Mouse (Mus musculus) midbrain, embryonic 11.5 days (tissue): ENCODE data around the gene Asap3. TPM values are rescaled to one million over a fixed set of nuclear protein-coding genes. Genes with fewer than 3 reads are reported as not detected.
A peak's percentile ranks its signal among the peaks of the same experiment; 100 is the strongest.

Source experiments
- ATAC-seq: fragments of 200-750 bp; cut with Nextera tagmentation; 2 replicates; pipeline ENCODE4 v1.8.0; 2017; ENCODE audit warnings: moderate TSS enrichment, moderate library complexity; ENCODE audit not compliant: low FRiP score
- DNase-seq: peaks from one replicate; pipeline ENCODE4 v3.0.0; 2015; ENCODE audit warnings: low spot score; ENCODE audit errors: missing footprints
- H3K27ac ChIP-seq: fragments of 300-500 bp; sonication (generic); 2 replicates; pipeline ENCODE4 v1.5.1; 2014; ENCODE audit warnings: low read depth, low read length
- H3K27me3 ChIP-seq: fragments of 300-500 bp; sonication (generic); 2 replicates; pipeline ENCODE4 v1.6.1; 2014; ENCODE audit warnings: mild to moderate bottlenecking, low read length, moderate library complexity, mixed read lengths; ENCODE audit not compliant: control insufficient read depth, insufficient read depth
- H3K36me3 ChIP-seq: fragments of 300-500 bp; sonication (generic); 2 replicates; pipeline ENCODE4 v1.6.1; 2014; ENCODE audit warnings: mild to moderate bottlenecking, low read length, moderate library complexity, mixed read lengths; ENCODE audit not compliant: control insufficient read depth, insufficient read depth
- H3K4me1 ChIP-seq: fragments of 300-500 bp; sonication (generic); 2 replicates; pipeline ENCODE4 v1.6.1; 2014; ENCODE audit warnings: low read length; ENCODE audit not compliant: control insufficient read depth, insufficient read depth
- H3K4me2 ChIP-seq: fragments of 300-500 bp; sonication (generic); 2 replicates; pipeline ENCODE4 v1.6.1; 2014; ENCODE audit warnings: mild to moderate bottlenecking, moderate library complexity
- H3K4me3 ChIP-seq: fragments of 300-500 bp; sonication (generic); 2 replicates; pipeline ENCODE4 v1.5.1; 2014; ENCODE audit warnings: low read depth, low read length
- H3K9ac ChIP-seq: fragments of 300-500 bp; sonication (generic); 2 replicates; pipeline ENCODE4 v1.6.1; 2014; ENCODE audit warnings: low read length
- H3K9me3 ChIP-seq: fragments of 300-500 bp; sonication (generic); 2 replicates; pipeline ENCODE4 v1.6.1; 2016; ENCODE audit warnings: low read length; ENCODE audit not compliant: control insufficient read depth
- WGBS: fragments of 180-500 bp; shearing (Covaris S2); extraction: QIAGEN DNeasy Blood & Tissue Kit; methylation state at CpG from one replicate; pipeline ENCODE4 v1.1.7; 2014; 5-methylcytosine and 5-hydroxymethylcytosine counted together
- polyA plus RNA-seq: library from polyadenylated mRNA; unstranded; fragments of >200 nt; fragmentation: Nextera tagmentation; extraction: Ambion mirVana; gene quantifications from 2 replicates; pipeline ENCODE4 v1.2.1, GENCODE M21; 2014

Asap3 gene
- polyA plus RNA-seq, 1 experiment from 2014 or later = 2.8 TPM

- peaks cover 21% of the 10 kb centered on the region for H3K4me1 ChIP-seq
- H3K27ac ChIP-seq = peak overlapping the region; percentile 31; the same call in 1 of the 2 replicates
- ATAC-seq (peak; percentile 45), DNase-seq (peak; percentile 96)
- peak overlapping the region; percentile 78 for H3K4me3 ChIP-seq
- peak overlapping the region; percentile 98 for H3K4me2 ChIP-seq
- peak overlapping the region; percentile 74 for H3K9ac ChIP-seq
- H3K36me3 ChIP-seq = no peaks in the 10 kb centered on the region
- under 1% methylated on average over 63 of the region's 67 CpGs for WGBS
- H3K9me3 ChIP-seq = no peaks in the 10 kb centered on the region
- no peaks in the 10 kb centered on the region for H3K27me3 ChIP-seq
Measured at GRCm38 (mm10) chr4:136172542-136173209, 33.5 kb upstream of the Asap3 start.

- H3K36me3 ChIP-seq = no peaks in the 10 kb centered on the region
- peaks cover 25% of the 10 kb centered on the region for H3K4me1 ChIP-seq
- no peak overlapping the region for H3K27ac ChIP-seq
- H3K4me3 ChIP-seq = peak overlapping the region; percentile 78
- no peaks in the 10 kb centered on the region for H3K27me3 ChIP-seq
- DNase-seq (peak; percentile 94), ATAC-seq (no peak)
- no peaks in the 10 kb centered on the region for H3K9me3 ChIP-seq
- peak overlapping the region; percentile 98 for H3K4me2 ChIP-seq
- H3K9ac ChIP-seq = peak overlapping the region; percentile 74
- 3% methylated on average over 14 of the region's 14 CpGs for WGBS
Measured at GRCm38 (mm10) chr4:136173210-136173715, 32.9 kb upstream of the Asap3 start.

GRCm38 (mm10) chr4:136174216-136175193 is 31.7 kb upstream of the Asap3 start:
- H3K9me3 ChIP-seq = no peaks in the 10 kb centered on the region
- H3K4me2 ChIP-seq = peak overlapping the region; percentile 98
- DNase-seq (peak; percentile 88), ATAC-seq (no peak)
- H3K36me3 ChIP-seq = no peaks in the 10 kb centered on the region
- peaks cover 25% of the 10 kb centered on the region for H3K4me1 ChIP-seq
- H3K9ac ChIP-seq = peak overlapping the region; percentile 11; the same call in 1 of the 2 replicates
- no peak overlapping the region for H3K27ac ChIP-seq
- no peaks in the 10 kb centered on the region for H3K27me3 ChIP-seq
- peak overlapping the region; percentile 78 for H3K4me3 ChIP-seq
- 71% methylated on average over 13 of the region's 13 CpGs for WGBS

- no peak overlapping the region for H3K4me3 ChIP-seq
Measured at GRCm38 (mm10) chr4:136176022-136176552, 30.1 kb upstream of the Asap3 start.

GRCm38 (mm10) chr4:136177244-136177611 is 28.9 kb upstream of the Asap3 start:
- H3K27me3 ChIP-seq = no peaks in the 10 kb centered on the region
- H3K4me2 ChIP-seq = no peak overlapping the region; the same call in 1 of the 2 replicates
- no peaks in the 10 kb centered on the region for H3K36me3 ChIP-seq
- ATAC-seq (no peak), DNase-seq (no peak)
- H3K9ac ChIP-seq = no peak overlapping the region
- no peaks in the 10 kb centered on the region for H3K9me3 ChIP-seq
- H3K4me1 ChIP-seq = peaks cover 31% of the 10 kb centered on the region
- 46% methylated on average over 8 of the region's 8 CpGs for WGBS
- 0 out of 2 replicates have a peak overlapping the region, but pooled peaks have one; percentile 27 for H3K27ac ChIP-seq
- no peak overlapping the region for H3K4me3 ChIP-seq

More at GRCm38 (mm10) chr4:136176022-136176552, 30.1 kb upstream of the Asap3 start:
- H3K4me1 ChIP-seq = peaks cover 34% of the 10 kb centered on the region
- no peaks in the 10 kb centered on the region for H3K36me3 ChIP-seq
- ATAC-seq (no peak), DNase-seq (no peak)
- no peaks in the 10 kb centered on the region for H3K9me3 ChIP-seq
- 76% methylated on average over 10 of the region's 10 CpGs for WGBS
- H3K27ac ChIP-seq = no peak overlapping the region
- H3K4me2 ChIP-seq = no peak overlapping the region
- no peak overlapping the region for H3K9ac ChIP-seq
- H3K27me3 ChIP-seq = no peaks in the 10 kb centered on the region

GRCm38 (mm10) chr4:136177612-136178474 is 28.3 kb upstream of the Asap3 start:
- DNase-seq (no peak), ATAC-seq (no peak)
- 63% methylated on average over 11 of the region's 11 CpGs for WGBS
- no peak overlapping the region for H3K4me2 ChIP-seq
- H3K4me1 ChIP-seq = peaks cover 31% of the 10 kb centered on the region
- no peaks in the 10 kb centered on the region for H3K27me3 ChIP-seq
- no peak overlapping the region for H3K4me3 ChIP-seq
- H3K9ac ChIP-seq = peak overlapping the region; percentile 17; the same call in 1 of the 2 replicates
- peak overlapping the region; percentile 27; the same call in 1 of the 2 replicates for H3K27ac ChIP-seq
- H3K36me3 ChIP-seq = no peaks in the 10 kb centered on the region
- H3K9me3 ChIP-seq = no peaks in the 10 kb centered on the region

GRCm38 (mm10) chr4:136178475-136178921 is 27.7 kb upstream of the Asap3 start:
- DNase-seq (no peak), ATAC-seq (no peak)
- H3K4me1 ChIP-seq = peaks cover 31% of the 10 kb centered on the region
- H3K27me3 ChIP-seq = no peaks in the 10 kb centered on the region
- H3K9me3 ChIP-seq = no peaks in the 10 kb centered on the region
- no peak overlapping the region for H3K4me3 ChIP-seq
- H3K4me2 ChIP-seq = no peak overlapping the region
- H3K36me3 ChIP-seq = no peaks in the 10 kb centered on the region
- WGBS = 84% methylated on average over 12 of the region's 12 CpGs
- no peak overlapping the region for H3K9ac ChIP-seq
- H3K27ac ChIP-seq = no peak overlapping the region

GRCm38 (mm10) chr4:136179456-136179855 is 26.7 kb upstream of the Asap3 start:
- no peak overlapping the region; the same call in 1 of the 2 replicates for H3K4me2 ChIP-seq
- no peak overlapping the region for H3K4me3 ChIP-seq

More at GRCm38 (mm10) chr4:136179456-136179855, 26.7 kb upstream of the Asap3 start:
- Histone ChIP-seq H3K4me1 (peaks cover 24% of the 10 kb centered on the region), H3K9me3 (no peaks in the 10 kb centered on the region), H3K9ac (no peak overlapping the region), H3K27ac (no peak overlapping the region), H3K36me3 (no peaks in the 10 kb centered on the region), H3K27me3 (no peaks in the 10 kb centered on the region)
- 91% methylated on average over 7 of the region's 7 CpGs for WGBS
- ATAC-seq (no peak), DNase-seq (no peak)
